Mouse (Mus musculus): ENCODE results near the gene Elmod1.

DNA sequence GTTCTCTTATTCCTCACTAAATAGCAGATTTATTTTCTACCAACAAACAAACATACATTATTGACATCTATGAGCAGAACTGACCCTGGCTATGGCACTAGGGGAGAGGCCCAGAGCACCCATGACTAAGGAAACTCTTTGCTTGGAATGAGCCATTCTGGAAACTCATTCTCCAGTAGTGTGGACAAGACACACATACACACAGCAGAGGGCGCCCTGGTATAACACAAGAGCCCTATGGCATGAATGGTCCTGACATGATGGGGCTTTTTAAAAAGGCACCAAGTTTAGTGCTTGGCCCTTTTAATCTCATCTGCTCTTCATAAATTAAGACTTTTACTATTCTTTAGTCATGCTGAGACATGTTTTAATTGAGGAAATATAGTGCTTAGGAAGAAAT is 85.0 kb downstream of the Elmod1 start:
- TF ChIP-seq POLR2AphosphoS5 (IDR thresholded peaks at IDR 0.05; ENCODE audit: insufficient replicate concordance, low read depth, low read length), result no peak
- no peak for TF ChIP-seq CTCF (IDR thresholded peaks at IDR 0.05; ENCODE audit: low read depth, low read length)
- no peak for TF ChIP-seq TAL1 (conservative IDR thresholded peaks at IDR 0.05; ENCODE audit: low read depth, low read length)
- no peak for TF ChIP-seq GATA1 (IDR thresholded peaks at IDR 0.05; ENCODE audit: borderline replicate concordance, low read length)
- TF ChIP-seq GATA2 (IDR thresholded peaks at IDR 0.05; ENCODE audit: borderline replicate concordance, low read depth, low read length), result no peak

All from G1E (cell line).